Comparison of ENCODE assay signal across 21 mouse cellular contexts in the genomic region with DNA sequence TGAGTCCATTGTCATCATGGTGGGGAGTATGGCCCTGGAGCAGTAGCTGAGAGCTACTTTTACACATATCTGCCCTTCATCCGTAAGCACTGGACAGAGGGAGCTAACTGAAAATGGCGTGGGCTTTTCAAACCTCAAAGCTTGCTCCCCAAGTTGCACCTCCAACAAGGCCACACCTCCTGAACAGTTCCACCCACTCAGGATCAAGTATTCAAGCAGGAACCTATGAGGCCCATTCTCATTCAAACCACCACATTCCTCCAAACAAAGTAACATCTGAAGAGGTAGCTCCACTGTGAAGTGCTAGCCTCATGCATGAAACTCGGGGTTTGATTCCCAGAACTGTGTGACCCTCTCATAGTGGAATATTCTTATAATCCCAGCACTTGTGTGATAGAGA.
"Had no signal": no experiment of that assay in that cellular context is flagged by ENCODE, and none has a peak within 500 bp of the region (broad histone marks: within the 10 kb centered on the region; RNA-seq: fewer than 3 reads in every experiment).

No protein-coding gene starts in this region.

- H3K4me2 ChIP-seq: lung, embryonic 15.5 days; midbrain, embryonic 11.5 days; midbrain, embryonic 13.5 days; midbrain, embryonic 15.5 days; neural tube, embryonic 13.5 days; neural tube, embryonic 15.5 days had no signal

- ATAC-seq: lung, postnatal 0 days; midbrain, embryonic 13.5 days; midbrain, embryonic 15.5 days had no signal

- H3K27me3 ChIP-seq: lung, embryonic 15.5 days; megakaryocyte, embryonic 14.5 days; midbrain, embryonic 13.5 days; midbrain, embryonic 15.5 days; neural tube, embryonic 13.5 days; neural tube, embryonic 15.5 days had no signal

- H3K4me3 ChIP-seq: lung, embryonic 15.5 days; midbrain, embryonic 13.5 days; midbrain, embryonic 15.5 days; myocyte; neural tube, embryonic 13.5 days; neural tube, embryonic 15.5 days had no signal

- DNase-seq: lung, adult 2 months; lung, postnatal 14 days; lung, postnatal 36 days; retina, postnatal 1 day; right cerebral cortex, adult 18-20 months; right cerebral cortex, postnatal 25 days; right cerebral cortex, postnatal 4 days; spleen, adult 18-20 months; thymus, adult 18-20 months; thymus, postnatal 14 days; thymus, postnatal 36 days had no signal

- H3K36me3 ChIP-seq: lung, embryonic 15.5 days; midbrain, embryonic 13.5 days; neural tube, embryonic 13.5 days; neural tube, embryonic 15.5 days had no signal

- H3K9ac ChIP-seq: lung, embryonic 15.5 days; midbrain, embryonic 13.5 days; midbrain, embryonic 15.5 days; neural tube, embryonic 13.5 days; neural tube, embryonic 15.5 days had no signal

- H3K9me3 ChIP-seq: lung, embryonic 15.5 days; megakaryocyte, embryonic 14.5 days; midbrain, embryonic 13.5 days; midbrain, embryonic 15.5 days; neural tube, embryonic 13.5 days; neural tube, embryonic 15.5 days had no signal

- H3K27ac ChIP-seq: lung, embryonic 15.5 days; macrophage; midbrain, embryonic 13.5 days; midbrain, embryonic 15.5 days; neural tube, embryonic 13.5 days; neural tube, embryonic 15.5 days had no signal
